Mouse (Mus musculus): ENCODE results near the gene Ikzf2.

- TF ChIP-seq CTCF (IDR thresholded peaks at IDR 0.05; ENCODE audit: control insufficient read depth, insufficient read depth, insufficient read length) (no peak), MAX (IDR thresholded peaks at IDR 0.05) (no peak), MYOG (IDR thresholded peaks at IDR 0.05; ENCODE audit: control insufficient read depth, extremely low read depth, insufficient read length) (no peak), USF1 (IDR thresholded peaks at IDR 0.05; ENCODE audit: low read depth) (no peak), MYOD1 (IDR thresholded peaks at IDR 0.05; ENCODE audit: control insufficient read depth, insufficient read length, low read depth) (no peak), CEBPB (IDR thresholded peaks at IDR 0.05; ENCODE audit: low read depth) (no peak)
Measured at GRCm38 (mm10) chr1:69519356-69519755, 167.7 kb downstream of the Ikzf2 start.

All from C2C12 (cell line).